Mouse (Mus musculus) spleen, adult 18-20 months (tissue): ENCODE data around the gene Ppfia3.

Source experiments
- DNase-seq, 2 experiments: peaks; one replicate each; pipeline ENCODE4 v3.0.0; 2022; ENCODE audit warnings: mixed read lengths in 2 of 2

The Ppfia3 gene

GRCm38 (mm10) chr7:45309455-45309854, 57.4 kb downstream of the Ppfia3 start:
- peak in 1 of 2 experiments; percentile 42 for DNase-seq

DNA sequence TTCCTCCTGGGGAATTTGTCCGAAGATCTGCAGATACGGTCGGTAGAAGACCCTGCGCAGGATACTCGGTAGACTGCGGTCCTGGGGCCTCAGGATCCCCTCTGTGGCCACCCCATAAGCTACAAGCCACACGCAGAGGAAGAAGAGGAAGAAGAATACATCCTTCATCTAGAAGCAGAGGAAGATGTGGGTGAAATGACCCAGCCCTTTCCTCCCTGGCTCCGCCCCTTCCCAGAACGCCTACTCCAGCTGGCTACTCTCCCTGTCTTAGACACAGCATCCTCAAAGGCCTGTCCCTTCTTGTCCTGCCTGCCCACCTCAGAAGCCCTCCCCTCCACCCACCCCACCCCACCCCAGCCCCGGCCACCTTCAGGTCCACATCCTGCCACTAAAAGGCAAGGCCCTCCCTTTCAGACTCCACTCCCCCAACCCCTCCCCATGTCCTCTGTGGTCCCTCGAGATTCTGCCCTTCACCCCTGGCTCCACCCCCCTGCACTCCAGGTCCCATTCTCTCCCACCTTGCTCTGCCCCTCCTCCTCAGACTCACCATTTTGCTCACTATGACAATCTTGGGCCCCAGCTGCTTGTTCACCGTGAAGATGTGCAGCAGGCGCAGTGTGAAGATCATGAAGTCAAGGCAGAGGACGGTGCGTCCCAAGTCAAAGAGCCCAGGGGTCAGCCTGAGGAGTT, 58.1 kb downstream of the Ppfia3 start:
- DNase-seq: no peak

DNA sequence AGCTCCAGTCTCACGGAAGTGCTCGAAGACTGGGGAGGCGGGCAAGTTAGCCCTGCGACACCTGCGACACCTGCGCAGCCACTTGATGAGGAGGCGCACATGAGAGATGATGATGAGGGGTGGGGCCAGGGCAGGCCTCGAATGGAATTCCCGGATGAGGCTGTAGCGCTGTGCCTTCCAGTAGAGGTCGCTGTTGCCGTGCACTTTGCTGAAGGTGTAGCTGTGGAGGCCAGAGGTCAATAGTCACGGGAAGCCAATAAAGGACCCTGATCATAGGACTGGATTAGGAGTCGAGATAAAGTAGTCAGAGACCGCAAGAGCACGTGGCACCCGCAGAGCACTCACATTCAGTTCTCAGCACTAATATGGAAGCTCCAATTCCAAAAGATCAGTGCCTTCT, 61.5 kb downstream of the Ppfia3 start:
- DNase-seq: peak; percentile 17 to 42

- no peak for DNase-seq
These were observed 62.0 kb downstream of the Ppfia3 start for GRCm38 (mm10) chr7:45304869-45305268.

GRCm38 (mm10) chr7:45302626-45303025, 64.2 kb downstream of the Ppfia3 start:
- DNase-seq: no peak

DNA sequence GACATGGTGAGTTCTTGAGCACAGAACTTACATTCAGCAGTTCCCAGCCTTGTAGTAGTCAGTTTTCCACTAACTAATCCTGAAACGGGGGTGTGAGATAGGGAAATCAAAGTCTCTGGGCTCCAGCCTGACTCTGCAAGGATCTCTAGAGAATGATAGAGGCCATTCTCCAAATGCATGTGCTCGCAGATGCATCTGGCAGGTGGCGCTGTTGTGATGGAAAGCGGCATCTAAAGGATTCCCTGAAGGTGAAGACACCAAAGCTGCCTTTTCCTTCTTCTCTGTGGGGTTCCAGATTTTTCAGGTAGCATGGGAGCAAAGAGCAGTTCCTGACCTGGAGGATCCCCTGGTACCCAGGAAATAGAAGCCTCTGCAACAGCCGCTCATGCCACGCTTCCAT, 66.5 kb downstream of the Ppfia3 start:
- peak in 1 of 2 experiments; percentile 48 for DNase-seq

DNA sequence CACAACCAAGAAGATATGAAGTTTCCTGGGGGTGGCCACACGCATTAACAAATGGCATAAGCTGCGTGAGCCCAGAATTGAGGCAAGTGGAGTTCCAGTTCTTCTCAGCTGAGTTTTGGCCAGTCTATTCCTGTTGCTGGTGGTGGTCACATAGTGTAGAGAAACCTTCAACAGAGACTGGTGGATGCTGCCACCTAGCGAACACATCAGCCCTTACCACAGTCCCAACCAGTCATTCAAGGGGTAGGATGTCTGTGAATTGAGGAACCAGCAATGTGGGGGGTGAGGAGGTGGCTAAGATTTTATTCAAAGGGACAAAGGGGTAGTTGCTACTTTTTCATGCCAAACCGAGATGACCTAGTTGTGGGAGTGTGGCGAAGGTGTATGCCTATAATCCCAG, 67.1 kb downstream of the Ppfia3 start:
- peak; percentile 40 to 61 for DNase-seq

DNA sequence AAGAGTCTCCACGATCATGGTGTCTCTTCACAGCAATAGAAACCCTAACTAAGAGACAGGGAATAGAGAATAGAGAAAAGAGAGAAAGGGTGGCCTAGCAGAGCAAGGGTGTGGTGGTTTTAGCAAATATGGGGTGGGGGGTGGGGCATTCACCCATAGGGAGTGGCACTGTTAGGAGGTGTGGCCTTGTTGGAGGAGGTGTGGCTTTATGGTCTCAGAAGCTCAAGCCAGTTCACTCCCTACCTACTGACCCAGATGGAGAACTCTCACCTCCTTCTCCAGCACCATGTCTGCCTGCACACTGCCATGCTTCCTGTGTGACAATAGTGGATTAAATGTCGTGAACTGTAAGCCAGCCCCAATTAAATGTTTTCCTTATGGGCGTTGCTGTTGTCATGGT, 69.3 kb downstream of the Ppfia3 start:
- DNase-seq: no peak

DNA sequence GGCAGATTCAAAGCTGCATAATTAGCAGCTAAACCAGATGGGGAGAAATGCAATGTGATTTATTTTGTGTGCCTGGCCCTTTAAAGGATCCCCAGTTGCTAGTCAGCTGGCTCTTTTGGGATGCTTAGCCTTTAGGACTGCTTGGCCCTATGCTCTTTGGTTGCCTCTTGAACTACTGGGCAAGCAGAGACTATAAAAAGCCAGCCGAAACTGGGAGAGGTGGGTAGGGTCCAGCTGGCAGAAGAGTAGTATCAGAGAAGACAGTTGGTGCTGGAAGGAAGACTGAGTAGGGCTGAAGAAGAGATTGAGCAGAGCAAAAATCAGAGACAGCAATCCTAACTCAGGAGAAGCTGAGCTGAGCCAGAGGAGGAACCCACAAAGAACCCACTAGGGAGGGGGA, 70.2 kb downstream of the Ppfia3 start:
- DNase-seq: no peak
